Mouse (Mus musculus): ENCODE data around the gene Isoc2b.

- TF ChIP-seq POLR2A (IDR thresholded peaks at IDR 0.05; ENCODE audit: borderline replicate concordance, control insufficient read depth, low read depth, low read length) (no peak), CTCF (IDR thresholded peaks at IDR 0.05; ENCODE audit: control insufficient read depth, insufficient read depth, low read length) (no peak)
These were observed 16.6 kb upstream of the Isoc2b start for GRCm38 (mm10) chr7:4886680-4887079.
